Mouse (Mus musculus) megakaryocyte progenitor cell, adult 5-6 weeks (primary cell): Measurements from ENCODE around the gene Mga. TPM values are rescaled to one million over a fixed set of nuclear protein-coding genes. Genes with fewer than 3 reads are reported as not detected.

Experiments used
- ATAC-seq: replicated peaks from 2 replicates; pipeline ENCODE4 v1.8.0; 2016; ENCODE audit warnings: mild to moderate bottlenecking, moderate TSS enrichment, inconsistent platforms; ENCODE audit not compliant: poor library complexity
- total RNA-seq, 2 experiments: library from RNA; stranded (forward) in 1 of 2; stranded (reverse) in 1 of 2; fragments of 157-497, 149-512 nt in 1 of 2; fragments of 200-1000 nt in 1 of 2; gene quantifications; 2 replicates each; pipeline versions ENCODE4 v1.2.3 to v1.2.4; 2015 to 2017

Gene Mga
- total RNA-seq (2015) = 60.7 and 96.3 TPM in 2 replicates
- total RNA-seq (2017) = 39.4 and 64.1 TPM in 2 replicates

GRCm38 (mm10) chr2:119897090-119897732 is at the start of gene Mga:
TSS of gene Mga (plus strand) at chr2:119897228.
- ATAC-seq = peak; percentile 89

- no peak for ATAC-seq
Measured at GRCm38 (mm10) chr2:119853811-119854210, 43.2 kb upstream of the Mga start.

GRCm38 (mm10) chr2:119855310-119855850 is 41.6 kb upstream of the Mga start:
- ATAC-seq = no peak

GRCm38 (mm10) chr2:119857341-119857740 is 39.7 kb upstream of the Mga start:
- ATAC-seq = no peak

GRCm38 (mm10) chr2:119864484-119864883 is 32.5 kb upstream of the Mga start:
- no peak for ATAC-seq

GRCm38 (mm10) chr2:119872371-119873104 is 24.5 kb upstream of the Mga start:
- peak; percentile 70 for ATAC-seq

- ATAC-seq = peak; percentile 76
Measured at GRCm38 (mm10) chr2:119873105-119873464, 23.9 kb upstream of the Mga start.

GRCm38 (mm10) chr2:119875981-119876380 is 21.0 kb upstream of the Mga start:
- ATAC-seq = no peak

- ATAC-seq = no peak
Measured at GRCm38 (mm10) chr2:119887201-119887600, 9.8 kb upstream of the Mga start.

GRCm38 (mm10) chr2:119896553-119897089 is 407 bp upstream of the Mga start:
- peak; percentile 35 for ATAC-seq

- peak; percentile 71 for ATAC-seq
Measured at GRCm38 (mm10) chr2:119898141-119898594, 1.1 kb downstream of the Mga start.

GRCm38 (mm10) chr2:119916007-119916406 is 19.0 kb downstream of the Mga start:
- ATAC-seq = peak; percentile 52; the same call in 1 of the 2 replicates

GRCm38 (mm10) chr2:119917631-119918369 is 20.8 kb downstream of the Mga start:
- peak; percentile 85 for ATAC-seq

GRCm38 (mm10) chr2:119970571-119970970 is 73.5 kb downstream of the Mga start:
- peak; percentile 60 for ATAC-seq

GRCm38 (mm10) chr2:119971316-119971715 is 74.3 kb downstream of the Mga start:
- no peak for ATAC-seq

- ATAC-seq = peak; percentile 98
Measured at GRCm38 (mm10) chr2:119971837-119972536, 75.0 kb downstream of the Mga start.

GRCm38 (mm10) chr2:119972537-119972879 is 75.5 kb downstream of the Mga start, which contains the start of gene Mapkbp1:
TSS of gene Mapkbp1 (plus strand) at chr2:119972699.
- ATAC-seq = no peak

GRCm38 (mm10) chr2:119980343-119980986 is 83.4 kb downstream of the Mga start:
- no peak for ATAC-seq

- ATAC-seq = no peak
Measured at GRCm38 (mm10) chr2:119981631-119982030, 84.6 kb downstream of the Mga start.

- ATAC-seq = no peak
Measured at GRCm38 (mm10) chr2:119985871-119986270, 88.8 kb downstream of the Mga start.
